Mouse (Mus musculus) forebrain, embryonic 11.5 days (tissue): Measurements from ENCODE around the gene Tcf7l1. TPM values are rescaled to one million over a fixed set of nuclear protein-coding genes. Genes with fewer than 3 reads are reported as not detected.
A peak's percentile ranks its signal among the peaks of the same experiment; 100 is the strongest.

Experiments used
- ATAC-seq: fragments of 200-750 bp; cut with Nextera tagmentation; replicated peaks from 2 replicates; pipeline ENCODE4 v1.8.0; 2017; ENCODE audit warnings: moderate TSS enrichment; ENCODE audit not compliant: low FRiP score
- DNase-seq: peaks from one replicate; pipeline ENCODE4 v3.0.0-alpha.2; 2017; ENCODE audit warnings: low spot score
- H3K27ac ChIP-seq: fragments of 300-500 bp; sonication (generic); 2 replicates; pipeline ENCODE4 v1.5.1; 2014; ENCODE audit warnings: low read depth, low read length
- H3K27me3 ChIP-seq: fragments of 300-500 bp; sonication (generic); 2 replicates; pipeline ENCODE4 v1.6.1; 2014; ENCODE audit warnings: mild to moderate bottlenecking, low read length, mixed read lengths; ENCODE audit not compliant: control insufficient read depth, insufficient read depth
- H3K36me3 ChIP-seq: fragments of 300-500 bp; sonication (generic); 2 replicates; pipeline ENCODE4 v1.6.1; 2014; ENCODE audit warnings: mild to moderate bottlenecking, low read length, moderate library complexity, mixed read lengths; ENCODE audit not compliant: control insufficient read depth, insufficient read depth
- H3K4me1 ChIP-seq: fragments of 300-500 bp; sonication (generic); replicated peaks from 2 replicates; pipeline ENCODE4 v1.6.1; 2014; ENCODE audit warnings: low read length, mixed read lengths; ENCODE audit not compliant: control insufficient read depth, insufficient read depth
- H3K4me2 ChIP-seq: fragments of 300-500 bp; sonication (generic); 2 replicates; pipeline ENCODE4 v1.6.1; 2014; ENCODE audit warnings: low read depth, mild to moderate bottlenecking, low read length, moderate library complexity, mixed read lengths; ENCODE audit not compliant: severe bottlenecking
- H3K4me3 ChIP-seq: fragments of 300-500 bp; sonication (generic); 2 replicates; pipeline ENCODE4 v1.5.1; 2014; ENCODE audit warnings: low read depth, low read length
- H3K9ac ChIP-seq: fragments of 300-500 bp; sonication (generic); 2 replicates; pipeline ENCODE4 v1.6.1; 2014; ENCODE audit warnings: low read length
- H3K9me3 ChIP-seq: fragments of 300-500 bp; sonication (generic); 2 replicates; pipeline ENCODE4 v1.6.1; 2016; ENCODE audit warnings: low read length, mixed read lengths; ENCODE audit not compliant: control insufficient read depth
- WGBS: fragments of 180-500 bp; shearing (Covaris S2); extraction: QIAGEN DNeasy Blood & Tissue Kit; methylation state at CpG from one replicate; pipeline ENCODE4 v1.1.7; 2014; 5-methylcytosine and 5-hydroxymethylcytosine counted together
- polyA plus RNA-seq: library from polyadenylated mRNA; unstranded; fragments of >200 nt; fragmentation: Nextera tagmentation; extraction: Ambion mirVana; gene quantifications from 2 replicates; pipeline ENCODE4 v1.2.1, GENCODE M21; 2014

Tcf7l1 gene
- polyA plus RNA-seq, 1 experiment from 2014 or later = 33.3 TPM

GRCm38 (mm10) chr6:72732109-72732508, 56.9 kb downstream of the Tcf7l1 start:
- Histone ChIP-seq H3K27ac (no peak overlapping the region), H3K4me3 (no peak overlapping the region), H3K4me2 (no peak overlapping the region), H3K9me3 (no peaks in the 10 kb centered on the region), H3K27me3 (no peaks in the 10 kb centered on the region), H3K4me1 (peaks cover 32% of the 10 kb centered on the region), H3K9ac (no peak overlapping the region), H3K36me3 (no peaks in the 10 kb centered on the region)
- DNase-seq = no peak
- 71% methylated on average over 4 of the region's 4 CpGs for WGBS
- no peak for ATAC-seq

GRCm38 (mm10) chr6:72730560-72730849, 58.5 kb downstream of the Tcf7l1 start:
- H3K27me3 ChIP-seq = no peaks in the 10 kb centered on the region
- WGBS = 8% methylated on average over 8 of the region's 8 CpGs
- peak; percentile 90 for DNase-seq
- peaks cover 32% of the 10 kb centered on the region for H3K4me1 ChIP-seq
- peak overlapping the region; percentile 14; the same call in 1 of the 2 replicates for H3K9ac ChIP-seq
- H3K27ac ChIP-seq = peak overlapping the region; percentile 90
- peak overlapping the region; percentile 24; the same call in 1 of the 2 replicates for H3K4me2 ChIP-seq
- no peaks in the 10 kb centered on the region for H3K9me3 ChIP-seq
- no peaks in the 10 kb centered on the region for H3K36me3 ChIP-seq
- H3K4me3 ChIP-seq = no peak overlapping the region
- peak; percentile 86 for ATAC-seq

GRCm38 (mm10) chr6:72729831-72730559, 59.1 kb downstream of the Tcf7l1 start:
- DNase-seq (no peak), ATAC-seq (peak; percentile 45)
- WGBS = 22% methylated on average over 14 of the region's 14 CpGs
- H3K4me3 ChIP-seq = no peak overlapping the region
- no peaks in the 10 kb centered on the region for H3K9me3 ChIP-seq
- peak overlapping the region; percentile 14; the same call in 1 of the 2 replicates for H3K9ac ChIP-seq
- H3K4me2 ChIP-seq = peak overlapping the region; percentile 24; the same call in 1 of the 2 replicates
- H3K36me3 ChIP-seq = no peaks in the 10 kb centered on the region
- no peaks in the 10 kb centered on the region for H3K27me3 ChIP-seq
- peaks cover 32% of the 10 kb centered on the region for H3K4me1 ChIP-seq
- H3K27ac ChIP-seq = peak overlapping the region; percentile 90

GRCm38 (mm10) chr6:72727826-72728225, 61.2 kb downstream of the Tcf7l1 start:
- Histone ChIP-seq H3K4me2 (0 out of 2 replicates have a peak overlapping the region, but pooled peaks have one; percentile 5), H3K4me1 (peaks cover 32% of the 10 kb centered on the region), H3K27me3 (no peaks in the 10 kb centered on the region), H3K4me3 (no peak overlapping the region), H3K9me3 (no peaks in the 10 kb centered on the region), H3K9ac (no peak overlapping the region; the same call in 1 of the 2 replicates), H3K27ac (no peak overlapping the region), H3K36me3 (no peaks in the 10 kb centered on the region)
- 31% methylated on average over 6 of the region's 6 CpGs for WGBS
- ATAC-seq (no peak), DNase-seq (no peak)

- no peaks in the 10 kb centered on the region for H3K9me3 ChIP-seq
- H3K36me3 ChIP-seq = no peaks in the 10 kb centered on the region
- no peak overlapping the region for H3K9ac ChIP-seq
- H3K27me3 ChIP-seq = no peaks in the 10 kb centered on the region
- H3K4me2 ChIP-seq = no peak overlapping the region
- peaks cover 20% of the 10 kb centered on the region for H3K4me1 ChIP-seq
- 61% methylated on average over 8 of the region's 8 CpGs for WGBS
- no peak for DNase-seq
- H3K27ac ChIP-seq = no peak overlapping the region
- no peak overlapping the region for H3K4me3 ChIP-seq
- no peak for ATAC-seq
Measured at GRCm38 (mm10) chr6:72724494-72725180, 64.4 kb downstream of the Tcf7l1 start.

DNA sequence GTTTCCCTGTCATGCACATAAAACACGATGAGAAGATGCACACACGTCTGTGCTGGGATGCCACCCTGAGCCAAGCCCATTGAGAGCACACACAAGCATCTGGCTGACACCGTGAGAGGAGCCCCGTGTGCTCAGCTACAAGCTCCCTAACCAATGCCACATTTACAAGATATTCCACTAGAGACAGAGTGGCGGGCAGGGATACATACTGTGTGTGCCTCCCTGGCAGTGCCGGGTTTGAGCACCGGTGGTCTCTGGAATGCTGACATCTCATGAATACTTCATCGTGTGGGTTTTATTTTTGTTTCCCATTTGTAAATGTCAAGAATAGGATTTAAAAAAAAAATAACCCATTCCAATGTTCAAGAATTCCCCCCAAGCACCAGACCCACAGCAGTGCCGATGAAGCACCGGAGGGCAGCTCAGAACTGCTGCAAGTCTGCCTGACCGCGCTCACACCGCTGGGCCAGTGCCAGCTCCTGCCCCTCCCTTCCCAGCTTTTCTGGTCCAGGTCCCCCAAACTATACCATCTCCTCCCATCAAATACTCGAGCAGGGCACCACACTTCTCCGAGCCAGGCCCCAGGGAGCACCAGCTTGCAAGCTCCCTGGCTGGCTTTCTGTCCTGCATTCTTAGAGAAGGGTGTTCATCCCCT, 65.2 kb downstream of the Tcf7l1 start:
- ATAC-seq = no peak
- Histone ChIP-seq H3K36me3 (no peaks in the 10 kb centered on the region), H3K9me3 (no peaks in the 10 kb centered on the region), H3K4me3 (no peak overlapping the region), H3K4me2 (no peak overlapping the region), H3K4me1 (peaks cover 13% of the 10 kb centered on the region), H3K27ac (0 out of 2 replicates have a peak overlapping the region, but pooled peaks have one; percentile 18), H3K9ac (no peak overlapping the region), H3K27me3 (no peaks in the 10 kb centered on the region)
- DNase-seq = no peak
- WGBS = 82% methylated on average over 15 of the region's 15 CpGs

DNA sequence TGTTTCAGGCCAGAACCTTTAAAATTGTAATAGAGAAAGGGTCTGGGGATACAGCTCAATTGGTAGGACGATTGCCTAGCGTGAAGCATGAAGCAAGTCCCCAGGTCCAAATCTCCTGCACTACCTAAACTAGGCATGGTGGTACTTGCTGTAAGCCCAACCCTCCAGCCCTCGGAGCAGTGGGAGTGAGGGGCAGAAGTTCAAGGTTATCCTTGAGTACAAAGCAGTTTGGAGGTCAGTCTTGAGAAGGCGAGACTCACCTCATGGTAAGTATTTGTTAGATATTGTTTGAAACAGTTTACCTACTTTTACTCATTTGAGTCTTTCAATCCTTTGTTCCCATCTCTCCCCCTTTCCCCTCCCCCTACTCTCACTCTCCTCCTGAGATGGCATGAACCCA, 65.9 kb downstream of the Tcf7l1 start:
- peaks cover 6% of the 10 kb centered on the region for H3K4me1 ChIP-seq
- DNase-seq = no peak
- WGBS = 91% methylated on average over 4 of the region's 4 CpGs
- H3K9ac ChIP-seq = no peak overlapping the region
- no peaks in the 10 kb centered on the region for H3K36me3 ChIP-seq
- H3K27me3 ChIP-seq = no peaks in the 10 kb centered on the region
- no peak overlapping the region for H3K27ac ChIP-seq
- no peak overlapping the region for H3K4me3 ChIP-seq
- ATAC-seq = no peak
- no peaks in the 10 kb centered on the region for H3K9me3 ChIP-seq
- no peak overlapping the region for H3K4me2 ChIP-seq

- 94% methylated on average over 3 of the region's 3 CpGs for WGBS
- DNase-seq = no peak
- no peak for ATAC-seq
- Histone ChIP-seq H3K27ac (no peak overlapping the region), H3K9ac (no peak overlapping the region), H3K4me3 (no peak overlapping the region), H3K4me2 (no peak overlapping the region), H3K4me1 (no peaks in the 10 kb centered on the region; the same call in none of the 2 replicates), H3K9me3 (no peaks in the 10 kb centered on the region), H3K36me3 (no peaks in the 10 kb centered on the region), H3K27me3 (no peaks in the 10 kb centered on the region)
Measured at GRCm38 (mm10) chr6:72720852-72721251, 68.2 kb downstream of the Tcf7l1 start.
